Mouse (Mus musculus) thymus, adult 2 months (tissue): Measurements from ENCODE around the gene Mmel1. TPM values are rescaled to one million over a fixed set of nuclear protein-coding genes. Genes with fewer than 3 reads are reported as not detected.
A peak's percentile ranks its signal among the peaks of the same experiment; 100 is the strongest.

Source experiments
- DNase-seq: peaks from one replicate; pipeline ENCODE4 v3.0.0; 2021
- H3K27ac ChIP-seq: fragments of 200-500 bp; 2 replicates; pipeline ENCODE4 v1.5.1; 2012; ENCODE audit warnings: low read length, control low read depth; ENCODE audit not compliant: control insufficient read depth, insufficient read depth
- H3K27me3 ChIP-seq: fragments of 200-500 bp; 2 replicates; pipeline ENCODE4 v1.6.1; 2012; ENCODE audit warnings: mild to moderate bottlenecking, low read length, moderate library complexity, mixed read lengths; ENCODE audit not compliant: control insufficient read depth, insufficient read depth
- H3K36me3 ChIP-seq: fragments of 200-500 bp; 2 replicates; pipeline ENCODE4 v1.6.1; 2012; ENCODE audit warnings: mild to moderate bottlenecking, low read length, moderate library complexity; ENCODE audit not compliant: control insufficient read depth, insufficient read depth
- H3K4me1 ChIP-seq: fragments of 200-500 bp; replicated peaks from 2 replicates; pipeline ENCODE4 v1.6.1; 2012; ENCODE audit warnings: low read length; ENCODE audit not compliant: control insufficient read depth, insufficient read depth
- H3K4me3 ChIP-seq: fragments of 200-500 bp; 2 replicates; pipeline ENCODE4 v1.5.1; 2012; ENCODE audit warnings: mild to moderate bottlenecking, low read length, control low read depth, moderate library complexity; ENCODE audit not compliant: control insufficient read depth, insufficient read depth
- CTCF ChIP-seq: fragments of 200-500 bp; IDR thresholded peaks from 2 replicates; pipeline ENCODE4 v1.5.1; 2012; ENCODE audit warnings: mild to moderate bottlenecking, control low read depth, low read length, moderate library complexity, borderline replicate concordance; ENCODE audit not compliant: control insufficient read depth, poor library complexity, insufficient read depth; ENCODE audit errors: extremely low read depth
- POLR2A ChIP-seq: fragments of 200-500 bp; IDR thresholded peaks from 2 replicates; pipeline ENCODE4 v1.6.1; 2012; ENCODE audit warnings: mild to moderate bottlenecking, low read length, control low read depth, moderate library complexity; ENCODE audit not compliant: control insufficient read depth, poor library complexity, insufficient read depth; ENCODE audit errors: extremely low read depth
- WGBS: fragments of 180-500 bp; shearing (Covaris S2); methylation state at CpG from one replicate; pipeline ENCODE4 v1.1.7; 2018; 5-methylcytosine and 5-hydroxymethylcytosine counted together
- polyA plus RNA-seq: library from polyadenylated mRNA; depleted of rRNA; stranded (reverse); fragments of >200 nt; gene quantifications from 2 replicates; pipeline ENCODE4 v1.2.3, GENCODE M21; 2012; rRNA removed

Mmel1 gene
- polyA plus RNA-seq, result 0.23 TPM in 2 replicates

GRCm38 (mm10) chr4:154869440-154869839, at the start of gene Mmel1:
Mmel1 (plus strand) TSS chr4:154869585.
- Histone ChIP-seq H3K36me3 (no peaks in the 10 kb centered on the region), H3K27me3 (no peaks in the 10 kb centered on the region), H3K4me3 (no peak within 1 kb of the TSS), H3K27ac (no peak within 1 kb of the TSS), H3K4me1 (peaks cover 2% of the 10 kb centered on the region; the same call in 1 of the 2 replicates)
- DNase-seq, result no peak
- 89% methylated on average over 7 of the region's 7 CpGs for WGBS
- TF ChIP-seq POLR2A, result no peak
- TF ChIP-seq CTCF, result no peak

GRCm38 (mm10) chr4:154825662-154826061, 43.7 kb upstream of the Mmel1 start:
- no peak for TF ChIP-seq POLR2A
- peak; percentile 74; the same call in 1 of the 2 replicates for TF ChIP-seq CTCF
- peak; percentile 36 for DNase-seq
- H3K4me3 ChIP-seq, result no peak overlapping the region
- 35% methylated on average over 6 of the region's 6 CpGs for WGBS
- H3K36me3 ChIP-seq, result no peaks in the 10 kb centered on the region
- H3K27me3 ChIP-seq, result no peaks in the 10 kb centered on the region; the same call in 1 of the 2 replicates
- no peak overlapping the region for H3K27ac ChIP-seq
- no peaks in the 10 kb centered on the region for H3K4me1 ChIP-seq

GRCm38 (mm10) chr4:154826224-154826623, 43.2 kb upstream of the Mmel1 start:
- H3K4me1 ChIP-seq, result no peaks in the 10 kb centered on the region
- H3K27me3 ChIP-seq, result no peaks in the 10 kb centered on the region; the same call in 1 of the 2 replicates
- TF ChIP-seq CTCF (no peak), POLR2A (no peak)
- H3K4me3 ChIP-seq, result no peak overlapping the region
- H3K36me3 ChIP-seq, result no peaks in the 10 kb centered on the region
- no peak overlapping the region for H3K27ac ChIP-seq
- no peak for DNase-seq
- WGBS, result 58% methylated on average over 7 of the region's 7 CpGs

GRCm38 (mm10) chr4:154827181-154827580, 42.2 kb upstream of the Mmel1 start:
- no peak overlapping the region for H3K27ac ChIP-seq
- no peak for TF ChIP-seq POLR2A
- WGBS, result 75% methylated on average over 7 of the region's 7 CpGs
- H3K4me3 ChIP-seq, result no peak overlapping the region
- no peaks in the 10 kb centered on the region for H3K36me3 ChIP-seq
- no peak for DNase-seq
- no peaks in the 10 kb centered on the region; the same call in 1 of the 2 replicates for H3K27me3 ChIP-seq
- H3K4me1 ChIP-seq, result no peaks in the 10 kb centered on the region

- H3K36me3 ChIP-seq, result no peaks in the 10 kb centered on the region
- DNase-seq, result no peak
- 67% methylated on average over 10 of the region's 10 CpGs for WGBS
- TF ChIP-seq CTCF (no peak), POLR2A (no peak)
- H3K4me3 ChIP-seq, result no peak overlapping the region
- no peaks in the 10 kb centered on the region for H3K4me1 ChIP-seq
- H3K27me3 ChIP-seq, result no peaks in the 10 kb centered on the region; the same call in 1 of the 2 replicates
- H3K27ac ChIP-seq, result no peak overlapping the region
Measured at GRCm38 (mm10) chr4:154827861-154828610, 41.3 kb upstream of the Mmel1 start.

- no peaks in the 10 kb centered on the region for H3K36me3 ChIP-seq
- no peak for DNase-seq
- H3K27ac ChIP-seq, result no peak overlapping the region
- H3K4me3 ChIP-seq, result no peak overlapping the region
- WGBS, result 66% methylated on average over 9 of the region's 9 CpGs
- H3K4me1 ChIP-seq, result no peaks in the 10 kb centered on the region
- TF ChIP-seq CTCF (no peak), POLR2A (no peak)
- no peaks in the 10 kb centered on the region; the same call in 1 of the 2 replicates for H3K27me3 ChIP-seq
Measured at GRCm38 (mm10) chr4:154831915-154832573, 37.3 kb upstream of the Mmel1 start.
